Mouse (Mus musculus): ENCODE measurements around the gene Ide. TPM values are rescaled to one million over a fixed set of nuclear protein-coding genes. Genes with fewer than 3 reads are reported as not detected.

The Ide gene
- total and polyA plus RNA-seq, 2 experiments from 2014 or later: 60.8 to 72.6 TPM

DNA sequence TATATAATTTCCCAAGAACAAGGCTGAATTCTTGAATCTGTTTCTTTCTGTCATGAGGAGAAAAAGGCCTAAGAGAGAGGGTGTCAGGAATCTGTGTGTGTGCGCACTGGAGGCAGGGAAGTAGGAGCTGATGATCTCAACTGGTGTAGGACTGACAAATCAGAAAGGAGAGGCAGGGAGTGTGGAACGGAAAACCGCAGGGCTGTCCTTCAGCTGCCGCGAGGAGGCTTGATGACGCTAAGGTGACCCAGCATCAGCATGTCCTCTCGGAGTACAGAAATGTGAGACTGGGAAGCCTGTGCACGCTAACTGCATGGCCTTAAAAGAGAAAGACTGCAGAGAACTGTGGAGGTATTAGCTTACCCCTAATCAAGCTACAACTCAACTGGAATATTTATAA lies 46.7 kb downstream of the Ide start:
- Histone ChIP-seq H3K27ac (ENCODE audit: low read depth) (peak overlapping the region; percentile 91), H3K9ac (replicated peaks; ENCODE audit: low read depth, low read length) (no peak overlapping the region), H3K4me1 (ENCODE audit: control insufficient read depth, insufficient read depth) (0 out of 2 replicates have a peak, but pooled peaks cover 7% of the 10 kb centered on the region), H3K4me2 (ENCODE audit: low read depth, low read length) (no peak overlapping the region), H3K36me3 (replicated peaks; ENCODE audit: control insufficient read depth, insufficient read depth, low read length) (peaks cover 13% of the 10 kb centered on the region), H3K27me3 (ENCODE audit: control insufficient read depth, insufficient read depth, low read length) (no peaks in the 10 kb centered on the region), H3K9me3 (replicated peaks; ENCODE audit: control insufficient read depth, low read length) (no peaks in the 10 kb centered on the region), H3K4me3 (ENCODE audit: low read depth, low read length) (no peak overlapping the region)
- TF ChIP-seq CTCF (IDR thresholded peaks at IDR 0.05; ENCODE audit: low read depth): no peak
- TF ChIP-seq EP300 (IDR thresholded peaks at IDR 0.05; ENCODE audit: low read depth): no peak
- ATAC-seq (ENCODE audit: insufficient read depth, low read depth): peak; percentile 77
- WGBS: 37% methylated on average over 8 of the region's 8 CpGs
- DNase-seq (ENCODE audit: low spot score): peak; percentile 83

- no peak overlapping the region for H3K4me3 ChIP-seq (ENCODE audit: low read depth, low read length)
- ATAC-seq (ENCODE audit: insufficient read depth, low read depth) (no peak), DNase-seq (ENCODE audit: low spot score) (no peak)
- no peak for TF ChIP-seq EP300 (IDR thresholded peaks at IDR 0.05; ENCODE audit: low read depth)
- no peak for TF ChIP-seq CTCF (IDR thresholded peaks at IDR 0.05; ENCODE audit: low read depth)
- H3K9me3 ChIP-seq (replicated peaks; ENCODE audit: control insufficient read depth, low read length): no peaks in the 10 kb centered on the region
- no peaks in the 10 kb centered on the region for H3K27me3 ChIP-seq (ENCODE audit: control insufficient read depth, insufficient read depth, low read length)
- no peak overlapping the region for H3K27ac ChIP-seq (ENCODE audit: low read depth)
- H3K4me1 ChIP-seq (ENCODE audit: control insufficient read depth, insufficient read depth): peaks cover 10% of the 10 kb centered on the region; the same call in 1 of the 2 replicates
- H3K36me3 ChIP-seq (replicated peaks; ENCODE audit: control insufficient read depth, insufficient read depth, low read length): peaks cover 44% of the 10 kb centered on the region
- H3K9ac ChIP-seq (replicated peaks; ENCODE audit: low read depth, low read length): no peak overlapping the region
- WGBS: 87% methylated on average over 9 of the region's 9 CpGs
- no peak overlapping the region for H3K4me2 ChIP-seq (ENCODE audit: low read depth, low read length)
Measured at GRCm38 (mm10) chr19:37284775-37285174, 52.9 kb downstream of the Ide start.

- Histone ChIP-seq H3K27ac (ENCODE audit: low read depth) (0 out of 2 replicates have a peak overlapping the region, but pooled peaks have one; percentile 21), H3K9me3 (replicated peaks; ENCODE audit: control insufficient read depth, low read length) (no peaks in the 10 kb centered on the region), H3K9ac (replicated peaks; ENCODE audit: low read depth, low read length) (no peak overlapping the region), H3K4me3 (ENCODE audit: low read depth, low read length) (no peak overlapping the region), H3K36me3 (replicated peaks; ENCODE audit: control insufficient read depth, insufficient read depth, low read length) (peaks cover 60% of the 10 kb centered on the region), H3K4me2 (ENCODE audit: low read depth, low read length) (no peak overlapping the region), H3K4me1 (ENCODE audit: control insufficient read depth, insufficient read depth) (peaks cover 3% of the 10 kb centered on the region; the same call in 1 of the 2 replicates), H3K27me3 (ENCODE audit: control insufficient read depth, insufficient read depth, low read length) (no peaks in the 10 kb centered on the region)
- WGBS: 23% methylated on average over 6 of the region's 6 CpGs
- DNase-seq (ENCODE audit: low spot score) (no peak), ATAC-seq (ENCODE audit: insufficient read depth, low read depth) (no peak)
- TF ChIP-seq CTCF (IDR thresholded peaks at IDR 0.05; ENCODE audit: low read depth) (no peak), EP300 (IDR thresholded peaks at IDR 0.05; ENCODE audit: low read depth) (no peak)
Measured at GRCm38 (mm10) chr19:37283166-37283565, 54.5 kb downstream of the Ide start.

- TF ChIP-seq EP300 (IDR thresholded peaks at IDR 0.05; ENCODE audit: low read depth) (no peak), CTCF (IDR thresholded peaks at IDR 0.05; ENCODE audit: low read depth) (no peak)
- Histone ChIP-seq H3K36me3 (replicated peaks; ENCODE audit: control insufficient read depth, insufficient read depth, low read length) (peaks cover 67% of the 10 kb centered on the region), H3K9me3 (replicated peaks; ENCODE audit: control insufficient read depth, low read length) (no peaks in the 10 kb centered on the region), H3K27ac (ENCODE audit: low read depth) (no peak overlapping the region), H3K4me2 (ENCODE audit: low read depth, low read length) (no peak overlapping the region), H3K4me1 (ENCODE audit: control insufficient read depth, insufficient read depth) (peaks cover 3% of the 10 kb centered on the region; the same call in 1 of the 2 replicates), H3K9ac (replicated peaks; ENCODE audit: low read depth, low read length) (no peak overlapping the region), H3K4me3 (ENCODE audit: low read depth, low read length) (no peak overlapping the region), H3K27me3 (ENCODE audit: control insufficient read depth, insufficient read depth, low read length) (no peaks in the 10 kb centered on the region)
- no peak for ATAC-seq (ENCODE audit: insufficient read depth, low read depth)
- WGBS: 46% methylated on average over 1 of the region's 1 CpGs
- DNase-seq (ENCODE audit: low spot score): no peak
Measured at GRCm38 (mm10) chr19:37281710-37282109, 55.9 kb downstream of the Ide start.

DNA sequence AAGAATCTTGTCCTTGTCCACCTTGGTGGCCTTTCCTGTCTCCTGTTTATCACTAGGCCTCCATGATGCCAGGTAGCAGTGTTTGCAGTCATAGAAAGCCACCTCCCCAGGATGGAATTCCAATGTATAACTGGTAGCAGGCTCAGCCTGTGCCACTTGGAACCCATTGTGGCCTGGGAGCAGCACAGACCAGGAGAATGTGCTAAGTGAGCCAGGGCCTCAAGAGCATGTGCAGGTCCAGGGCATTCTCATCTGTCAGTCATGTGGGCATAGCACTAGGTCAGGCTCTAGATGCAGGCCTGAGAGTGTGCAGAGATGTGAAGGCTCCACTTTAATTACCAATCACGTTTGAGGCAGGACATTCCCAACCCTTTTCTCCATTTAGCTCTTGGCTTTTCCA lies 58.5 kb downstream of the Ide start:
- no peak for TF ChIP-seq CTCF (IDR thresholded peaks at IDR 0.05; ENCODE audit: low read depth)
- TF ChIP-seq EP300 (IDR thresholded peaks at IDR 0.05; ENCODE audit: low read depth): no peak
- Histone ChIP-seq H3K4me3 (ENCODE audit: low read depth, low read length) (no peak overlapping the region), H3K4me1 (ENCODE audit: control insufficient read depth, insufficient read depth) (peaks cover 3% of the 10 kb centered on the region; the same call in 1 of the 2 replicates), H3K36me3 (replicated peaks; ENCODE audit: control insufficient read depth, insufficient read depth, low read length) (peaks cover 77% of the 10 kb centered on the region), H3K27me3 (ENCODE audit: control insufficient read depth, insufficient read depth, low read length) (no peaks in the 10 kb centered on the region), H3K9ac (replicated peaks; ENCODE audit: low read depth, low read length) (no peak overlapping the region), H3K9me3 (replicated peaks; ENCODE audit: control insufficient read depth, low read length) (no peaks in the 10 kb centered on the region), H3K4me2 (ENCODE audit: low read depth, low read length) (no peak overlapping the region), H3K27ac (ENCODE audit: low read depth) (no peak overlapping the region)
- ATAC-seq (ENCODE audit: insufficient read depth, low read depth) (no peak), DNase-seq (ENCODE audit: low spot score) (no peak)
- WGBS: 32% methylated on average over 1 of the region's 1 CpGs

GRCm38 (mm10) chr19:37275555-37275954 lies 62.1 kb downstream of the Ide start:
- DNase-seq (ENCODE audit: low spot score) (no peak), ATAC-seq (ENCODE audit: insufficient read depth, low read depth) (no peak)
- Histone ChIP-seq H3K36me3 (replicated peaks; ENCODE audit: control insufficient read depth, insufficient read depth, low read length) (peaks cover 66% of the 10 kb centered on the region), H3K4me3 (ENCODE audit: low read depth, low read length) (no peak overlapping the region), H3K27me3 (ENCODE audit: control insufficient read depth, insufficient read depth, low read length) (no peaks in the 10 kb centered on the region), H3K4me1 (ENCODE audit: control insufficient read depth, insufficient read depth) (no peaks in the 10 kb centered on the region), H3K27ac (ENCODE audit: low read depth) (no peak overlapping the region), H3K4me2 (ENCODE audit: low read depth, low read length) (no peak overlapping the region), H3K9ac (replicated peaks; ENCODE audit: low read depth, low read length) (no peak overlapping the region), H3K9me3 (replicated peaks; ENCODE audit: control insufficient read depth, low read length) (no peaks in the 10 kb centered on the region)
- TF ChIP-seq EP300 (IDR thresholded peaks at IDR 0.05; ENCODE audit: low read depth) (no peak), CTCF (IDR thresholded peaks at IDR 0.05; ENCODE audit: low read depth) (no peak)
- WGBS: 91% methylated on average over 9 of the region's 9 CpGs
